Mouse (Mus musculus): ENCODE results near the gene Ldoc1. TPM values are rescaled to one million over a fixed set of nuclear protein-coding genes. Genes with fewer than 3 reads are reported as not detected.

Ldoc1 gene
- polyA plus RNA-seq (2014; fragmentation: Nextera tagmentation; extraction: Ambion mirVana) = 1.1 TPM in 2 replicates

DNA sequence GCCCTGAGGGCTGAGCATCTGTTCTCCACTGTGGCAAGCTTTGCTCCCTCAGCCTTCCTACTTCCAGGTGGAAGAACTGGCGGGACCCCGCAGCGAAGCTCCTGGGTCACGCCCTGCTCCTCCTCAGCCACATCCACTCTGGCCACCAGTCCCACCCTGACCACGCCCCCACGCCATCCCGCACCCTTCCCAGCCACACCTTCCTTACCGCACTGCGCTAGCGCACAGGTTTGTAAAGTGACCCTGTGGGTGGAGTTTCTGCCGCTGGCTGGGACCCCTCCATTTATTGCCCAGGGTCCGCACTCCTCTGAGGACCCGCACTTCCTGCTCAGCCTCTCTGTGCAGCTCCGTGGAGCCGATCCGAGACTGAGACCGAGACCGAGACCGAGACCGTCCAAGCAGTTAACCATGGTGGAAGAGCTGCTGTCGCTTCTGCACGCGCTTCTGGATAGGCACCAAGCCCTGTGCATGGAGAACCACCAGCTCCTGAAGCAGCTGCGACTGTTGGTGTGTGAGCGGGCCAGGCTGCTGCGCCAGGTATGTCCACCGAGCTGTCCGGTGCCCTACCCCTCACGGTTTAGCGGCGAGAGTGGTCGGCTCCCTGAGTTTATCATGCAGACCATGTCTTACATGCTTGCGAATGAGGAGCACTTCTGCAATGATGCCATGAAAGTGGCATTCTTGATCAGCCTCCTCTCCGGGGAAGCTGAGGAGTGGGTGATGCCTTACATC is at the start of gene Ldoc1:
TSS of gene Ldoc1 (plus strand) at position 196 of the 732 bp plus-strand sequence.
- no peaks in the 10 kb centered on the region for H3K9me3 ChIP-seq (ENCODE audit: control insufficient read depth, low read length)
- no peaks in the 10 kb centered on the region for H3K27me3 ChIP-seq (replicated peaks; ENCODE audit: control insufficient read depth, insufficient read depth, low read length)
- peak within 1 kb of the TSS; percentile 28 for H3K4me3 ChIP-seq (ENCODE audit: low read depth, low read length)
- WGBS = 27% methylated on average over 33 of the region's 34 CpGs
- H3K27ac ChIP-seq (ENCODE audit: low read depth) = no peak within 1 kb of the TSS
- peak; percentile 32; the same call in 1 of the 2 replicates for ATAC-seq (replicated peaks; ENCODE audit: low FRiP score, low TSS enrichment, low read depth)
- peak within 1 kb of the TSS; percentile 52 for H3K4me2 ChIP-seq (ENCODE audit: low read length)
- DNase-seq (ENCODE audit: low spot score) = peak; percentile 54
- H3K4me1 ChIP-seq (replicated peaks; ENCODE audit: control insufficient read depth, insufficient read depth, low read length) = no peaks in the 10 kb centered on the region
- no peak within 1 kb of the TSS for H3K9ac ChIP-seq (ENCODE audit: low read length)
- H3K36me3 ChIP-seq (ENCODE audit: control insufficient read depth, insufficient read depth, low read length) = no peaks in the 10 kb centered on the region

DNA sequence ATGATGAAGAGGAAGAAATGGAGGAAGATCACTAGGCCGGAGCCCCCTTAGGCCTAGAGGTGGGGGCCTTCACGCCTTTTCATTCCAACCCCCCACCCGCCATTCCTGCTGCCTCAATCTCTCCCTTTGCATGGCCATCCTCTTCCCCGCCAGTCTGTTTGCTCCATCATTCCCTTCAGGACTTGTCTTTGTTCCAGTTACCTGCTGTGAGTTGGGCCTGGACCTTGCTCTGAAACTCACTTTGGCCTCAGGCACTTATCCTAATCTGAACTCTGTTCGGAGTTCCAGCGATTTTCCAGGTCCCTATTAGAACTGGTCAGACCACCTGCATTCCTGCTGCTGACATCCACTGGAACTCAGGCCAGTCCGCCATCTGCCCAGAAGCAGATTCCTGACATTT is 834 bp downstream of the Ldoc1 start:
- Histone ChIP-seq H3K27ac (ENCODE audit: low read depth) (no peak overlapping the region), H3K9me3 (ENCODE audit: control insufficient read depth, low read length) (no peaks in the 10 kb centered on the region), H3K9ac (ENCODE audit: low read length) (no peak overlapping the region), H3K27me3 (replicated peaks; ENCODE audit: control insufficient read depth, insufficient read depth, low read length) (no peaks in the 10 kb centered on the region), H3K4me1 (replicated peaks; ENCODE audit: control insufficient read depth, insufficient read depth, low read length) (no peaks in the 10 kb centered on the region), H3K4me3 (ENCODE audit: low read depth, low read length) (no peak overlapping the region), H3K36me3 (ENCODE audit: control insufficient read depth, insufficient read depth, low read length) (no peaks in the 10 kb centered on the region), H3K4me2 (ENCODE audit: low read length) (no peak overlapping the region)
- DNase-seq (ENCODE audit: low spot score) = no peak
- no peak for ATAC-seq (replicated peaks; ENCODE audit: low FRiP score, low TSS enrichment, low read depth)
- WGBS = 87% methylated on average over 6 of the region's 7 CpGs

- Histone ChIP-seq H3K4me2 (ENCODE audit: low read length) (peak overlapping the region; percentile 28), H3K9me3 (ENCODE audit: control insufficient read depth, low read length) (no peaks in the 10 kb centered on the region), H3K4me1 (replicated peaks; ENCODE audit: control insufficient read depth, insufficient read depth, low read length) (no peaks in the 10 kb centered on the region), H3K4me3 (ENCODE audit: low read depth, low read length) (peak overlapping the region; percentile 6), H3K36me3 (ENCODE audit: control insufficient read depth, insufficient read depth, low read length) (no peaks in the 10 kb centered on the region), H3K9ac (ENCODE audit: low read length) (no peak overlapping the region), H3K27ac (ENCODE audit: low read depth) (no peak overlapping the region), H3K27me3 (replicated peaks; ENCODE audit: control insufficient read depth, insufficient read depth, low read length) (no peaks in the 10 kb centered on the region)
- WGBS = 17% methylated on average over 12 of the region's 12 CpGs
- ATAC-seq (replicated peaks; ENCODE audit: low FRiP score, low TSS enrichment, low read depth) (peak; percentile 68), DNase-seq (ENCODE audit: low spot score) (peak; percentile 58)
Observed at GRCm38 (mm10) chrX:61722281-61723028, 13.2 kb downstream of the Ldoc1 start.

DNA sequence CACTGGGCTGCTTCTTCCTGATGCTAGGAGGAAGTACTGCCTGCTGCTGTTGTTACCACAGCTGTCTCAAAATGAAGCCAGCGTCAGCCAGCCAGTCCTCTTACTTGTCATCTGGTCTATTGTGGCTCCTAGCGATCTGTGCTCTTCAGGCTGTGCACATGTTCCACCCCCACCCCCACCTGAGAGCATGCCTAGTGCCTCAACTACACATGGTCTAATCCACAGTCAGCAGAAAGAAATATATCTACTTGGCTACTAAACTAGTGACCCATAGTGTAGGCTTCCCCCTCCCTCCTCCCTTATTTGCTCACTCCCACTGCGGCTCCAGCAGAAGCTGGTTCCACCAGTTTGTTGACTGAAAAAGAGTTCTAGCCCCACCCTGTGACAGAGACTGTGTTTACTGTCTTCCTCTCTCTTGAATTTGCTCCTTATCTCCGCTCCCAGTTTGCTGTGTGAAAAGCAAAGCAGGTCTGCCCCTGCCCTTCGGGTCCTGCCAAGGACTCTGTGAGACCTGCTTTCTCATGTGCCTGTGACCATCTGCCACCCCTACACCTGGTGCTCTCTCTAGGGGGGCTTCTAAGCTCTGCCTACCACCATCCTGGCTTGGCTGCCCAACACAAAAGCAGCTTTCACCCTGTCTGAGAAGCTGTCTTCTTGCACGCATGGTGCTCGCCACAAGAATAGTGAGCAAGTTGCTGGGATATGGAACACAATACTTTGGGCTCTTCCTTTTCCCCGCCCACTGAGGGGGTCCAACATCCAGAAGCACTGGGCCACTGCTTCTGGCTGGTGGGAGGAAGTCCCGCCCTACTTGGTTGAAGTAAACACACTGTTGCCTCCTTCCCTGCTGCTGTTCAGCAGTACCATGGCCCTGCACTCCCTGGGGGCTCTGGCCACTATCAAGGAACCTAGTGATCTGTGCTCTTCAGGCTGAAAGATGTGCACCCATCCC is 14.0 kb downstream of the Ldoc1 start:
- H3K4me3 ChIP-seq (ENCODE audit: low read depth, low read length) = peak overlapping the region; percentile 6
- ATAC-seq (replicated peaks; ENCODE audit: low FRiP score, low TSS enrichment, low read depth) (peak; percentile 74), DNase-seq (ENCODE audit: low spot score) (no peak)
- H3K36me3 ChIP-seq (ENCODE audit: control insufficient read depth, insufficient read depth, low read length) = no peaks in the 10 kb centered on the region
- no peak overlapping the region for H3K9ac ChIP-seq (ENCODE audit: low read length)
- H3K9me3 ChIP-seq (ENCODE audit: control insufficient read depth, low read length) = no peaks in the 10 kb centered on the region
- H3K4me1 ChIP-seq (replicated peaks; ENCODE audit: control insufficient read depth, insufficient read depth, low read length) = no peaks in the 10 kb centered on the region
- WGBS = 47% methylated on average over 9 of the region's 9 CpGs
- H3K4me2 ChIP-seq (ENCODE audit: low read length) = peak overlapping the region; percentile 28
- no peaks in the 10 kb centered on the region for H3K27me3 ChIP-seq (replicated peaks; ENCODE audit: control insufficient read depth, insufficient read depth, low read length)
- H3K27ac ChIP-seq (ENCODE audit: low read depth) = no peak overlapping the region

- 74% methylated on average over 2 of the region's 2 CpGs for WGBS
- no peak for ATAC-seq (replicated peaks; ENCODE audit: low FRiP score, low TSS enrichment, low read depth)
Observed at GRCm38 (mm10) chrX:61727516-61728310, 18.4 kb downstream of the Ldoc1 start.

More at GRCm38 (mm10) chrX:61727516-61728310, 18.4 kb downstream of the Ldoc1 start:
- Histone ChIP-seq H3K9me3 (ENCODE audit: control insufficient read depth, low read length) (no peaks in the 10 kb centered on the region), H3K4me2 (ENCODE audit: low read length) (no peak overlapping the region), H3K4me3 (ENCODE audit: low read depth, low read length) (no peak overlapping the region), H3K4me1 (replicated peaks; ENCODE audit: control insufficient read depth, insufficient read depth, low read length) (no peaks in the 10 kb centered on the region), H3K27me3 (replicated peaks; ENCODE audit: control insufficient read depth, insufficient read depth, low read length) (no peaks in the 10 kb centered on the region), H3K36me3 (ENCODE audit: control insufficient read depth, insufficient read depth, low read length) (no peaks in the 10 kb centered on the region), H3K27ac (ENCODE audit: low read depth) (no peak overlapping the region), H3K9ac (ENCODE audit: low read length) (no peak overlapping the region)
- DNase-seq (ENCODE audit: low spot score) = no peak

Data from intestine, embryonic 14.5 days (tissue).